Mouse (Mus musculus) olfactory bulb, adult 2 months (tissue): Measurements from ENCODE around the gene Trpm3.

Experiments
- CTCF ChIP-seq: fragments of 200-500 bp; IDR thresholded peaks from 2 replicates; pipeline ENCODE4 v1.5.1; 2012; ENCODE audit warnings: low read depth, mild to moderate bottlenecking, low read length, moderate library complexity; ENCODE audit not compliant: insufficient read depth
- POLR2A ChIP-seq: fragments of 200-500 bp; IDR thresholded peaks from 2 replicates; pipeline ENCODE4 v1.6.1; 2012; ENCODE audit warnings: mild to moderate bottlenecking, low read depth, low read length, moderate library complexity; ENCODE audit not compliant: insufficient read depth

DNA sequence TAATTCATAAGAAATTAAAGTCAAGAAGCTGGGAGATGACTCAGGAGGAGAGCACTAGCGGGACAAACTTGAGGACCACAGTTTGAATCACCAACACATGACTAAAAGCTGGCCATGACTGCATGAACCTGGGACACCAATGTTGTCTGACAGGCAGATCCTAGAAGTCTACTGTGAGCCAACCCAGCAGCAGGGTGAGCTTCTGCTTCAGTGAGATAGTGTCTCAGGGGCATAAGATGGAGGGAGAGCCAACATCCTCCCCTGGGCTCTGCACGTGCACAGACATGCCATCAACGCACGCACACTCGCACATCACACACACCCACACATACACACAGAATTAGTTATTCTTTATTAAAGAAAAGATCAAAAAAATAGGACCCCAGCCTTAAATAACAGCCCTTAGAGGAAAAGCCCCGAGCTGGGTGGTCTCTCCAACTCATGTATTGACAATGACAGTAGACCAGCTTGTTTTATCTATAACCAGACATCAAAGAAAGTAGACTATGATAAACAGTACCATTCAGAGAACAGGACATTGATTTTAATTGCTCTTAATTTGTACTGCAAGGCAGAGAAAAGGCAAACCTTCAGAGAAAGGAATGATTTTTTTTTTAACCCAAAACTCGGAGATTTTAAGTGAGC is 884.6 kb downstream of the Trpm3 start:
- TF ChIP-seq CTCF = no peak
- TF ChIP-seq POLR2A = no peak
